Mouse (Mus musculus) right cerebral cortex, postnatal 36 days (tissue): ENCODE measurements around the gene Cdsn.

ENCODE experiments used
- DNase-seq, 2 experiments: peaks; one replicate each; pipeline ENCODE4 v3.0.0; 2022; ENCODE audit warnings: low spot score in 2 of 2, mixed read lengths in 1 of 2

Cdsn gene

DNA sequence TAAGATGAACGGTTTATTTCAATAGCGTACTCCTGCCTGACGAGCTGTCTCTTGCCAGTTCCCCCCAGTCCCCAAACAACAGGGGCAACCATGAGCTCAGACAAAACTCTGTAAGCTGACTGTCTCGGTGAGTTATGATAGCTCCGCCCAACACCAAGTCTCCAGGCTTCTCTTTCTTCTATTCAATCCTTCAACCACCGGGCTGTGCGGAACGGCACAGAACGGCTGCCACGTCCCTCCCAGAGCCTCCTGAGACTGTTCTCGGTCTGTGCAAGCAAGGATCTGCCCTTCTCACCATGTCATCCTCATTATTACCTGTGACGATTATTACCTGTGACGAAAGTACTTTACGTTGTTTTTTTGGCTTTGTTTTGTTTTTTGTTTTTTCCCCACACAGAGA lies 18.9 kb downstream of the Cdsn start:
- no peak for DNase-seq

DNA sequence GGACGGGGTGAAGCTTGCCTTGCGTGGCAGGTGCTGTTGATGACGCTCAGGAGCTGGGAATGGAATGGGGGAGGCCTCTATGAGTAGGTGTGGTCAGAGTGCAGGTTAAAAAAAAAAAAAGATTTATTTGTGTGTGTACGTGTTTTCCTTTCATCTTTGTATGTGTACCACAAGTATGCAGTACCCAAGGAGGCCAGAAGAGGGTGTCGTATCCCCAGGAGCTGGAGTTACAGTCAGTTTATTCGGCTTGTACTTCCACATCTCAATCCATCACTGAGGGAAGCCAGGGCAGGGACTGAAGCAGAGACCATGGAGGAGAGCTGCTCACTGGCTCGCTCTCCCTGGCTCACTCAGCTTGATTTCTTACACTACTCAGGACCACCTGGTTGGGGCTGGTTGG lies 19.5 kb downstream of the Cdsn start:
- DNase-seq: no peak

DNA sequence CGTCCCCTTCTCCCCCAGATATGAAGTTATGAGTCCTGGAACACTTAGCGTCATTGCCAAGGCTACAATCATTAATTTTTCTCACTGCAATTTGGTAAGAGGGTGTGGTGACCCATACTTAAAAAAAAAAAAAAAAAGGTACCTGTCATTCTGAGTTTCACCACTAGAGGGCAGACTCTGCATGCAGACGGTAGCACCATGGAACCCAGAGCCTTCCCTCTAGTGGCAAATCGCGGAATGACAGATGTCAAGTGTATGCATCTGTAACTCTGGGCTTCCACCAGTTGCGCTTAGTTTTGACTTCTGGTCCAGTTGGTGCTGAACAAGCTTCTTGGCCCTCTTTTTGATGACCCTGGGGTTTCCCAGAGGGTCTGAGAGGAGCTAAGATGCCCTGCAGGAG lies 26.3 kb downstream of the Cdsn start:
- DNase-seq: peak; percentile 52 to 66

DNA sequence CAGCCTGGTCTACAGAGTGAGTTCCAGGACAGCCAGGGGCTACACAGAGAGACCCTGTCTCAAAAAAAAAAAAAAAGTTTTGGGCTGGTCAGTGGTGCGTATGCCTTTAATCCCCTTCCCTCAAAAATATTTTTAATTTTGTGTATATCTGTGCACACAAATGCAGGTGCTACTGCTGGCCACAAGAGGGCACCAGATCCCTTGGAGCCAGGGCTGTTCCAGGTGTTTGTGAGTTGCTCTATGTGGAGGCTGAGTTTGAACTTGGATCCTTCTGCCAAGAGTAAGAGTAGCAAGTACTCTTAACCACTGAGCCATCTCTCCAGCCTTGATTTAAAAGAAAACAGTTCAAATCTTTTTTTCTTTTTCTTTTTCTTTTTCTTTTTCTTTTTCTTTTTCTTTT lies 31.0 kb downstream of the Cdsn start:
- DNase-seq: no peak

DNA sequence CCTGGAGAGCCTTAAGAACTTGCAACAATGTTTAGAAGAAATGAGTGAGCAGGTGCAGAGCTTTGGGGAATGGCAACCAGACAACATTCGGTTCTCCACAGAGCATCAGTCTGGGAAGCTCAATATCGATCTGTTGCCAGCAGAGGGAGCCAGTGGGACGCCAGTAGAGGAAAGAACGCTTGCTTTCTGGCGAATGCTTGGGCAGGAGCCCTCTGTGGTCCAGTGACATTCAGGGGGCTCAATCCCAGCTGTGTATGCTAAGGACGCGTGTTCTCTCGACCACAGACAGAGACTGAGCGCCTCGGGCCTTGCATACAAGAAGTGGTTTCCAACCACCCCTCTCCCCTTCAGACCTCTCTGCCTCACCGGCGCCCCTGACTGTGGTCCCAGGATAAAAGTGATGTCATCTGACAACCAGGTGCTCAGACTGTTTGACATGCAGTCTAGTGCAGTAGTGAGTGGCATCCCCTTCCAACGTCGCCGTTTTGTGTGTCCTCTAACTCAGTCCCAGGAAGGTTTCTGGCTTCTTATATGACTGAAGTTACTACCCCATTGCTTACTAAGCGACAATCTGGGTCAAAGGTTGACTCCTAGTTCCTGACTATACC lies 32.5 kb downstream of the Cdsn start:
- DNase-seq: peak; percentile 65 to 67

DNA sequence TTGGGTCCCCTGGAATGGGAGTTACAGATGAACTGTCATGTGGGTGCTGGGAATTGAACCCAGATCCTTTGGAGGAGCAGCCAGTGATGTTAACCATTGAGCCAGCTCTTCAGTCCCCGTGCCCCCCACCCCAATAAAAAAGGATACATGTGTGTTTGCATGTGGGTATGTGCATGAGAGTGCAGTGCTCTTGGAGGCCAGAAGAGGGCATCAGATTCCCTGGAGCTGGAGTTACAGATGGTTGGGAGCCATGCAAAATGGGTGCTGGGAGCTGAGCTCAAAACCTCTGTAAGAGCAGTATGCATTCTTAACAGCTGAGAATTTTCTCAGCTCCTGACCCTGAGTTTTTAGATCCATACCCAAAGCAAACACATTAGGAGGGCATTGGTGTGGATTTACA lies 35.4 kb downstream of the Cdsn start:
- DNase-seq: no peak

DNA sequence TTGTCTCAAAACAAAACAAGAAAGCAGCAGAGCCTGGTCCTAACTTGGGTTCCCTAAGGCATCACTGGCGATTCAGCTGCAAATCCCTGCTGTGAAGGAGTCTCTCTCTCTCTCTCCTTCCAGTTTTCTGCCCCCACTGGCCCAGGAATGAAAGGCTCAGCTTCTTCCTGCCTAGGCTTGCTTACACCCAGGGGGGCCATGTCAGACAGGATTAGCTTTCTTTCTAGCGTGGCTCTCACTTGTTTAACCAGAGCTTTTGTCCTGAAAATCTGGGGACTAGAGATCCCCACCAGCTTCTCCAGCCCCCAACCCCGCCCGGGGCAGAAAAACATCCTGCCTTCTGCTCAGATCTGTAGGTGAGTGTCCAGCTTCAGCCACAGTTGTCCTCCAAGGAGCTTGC lies 36.5 kb downstream of the Cdsn start:
- DNase-seq: no peak

DNA sequence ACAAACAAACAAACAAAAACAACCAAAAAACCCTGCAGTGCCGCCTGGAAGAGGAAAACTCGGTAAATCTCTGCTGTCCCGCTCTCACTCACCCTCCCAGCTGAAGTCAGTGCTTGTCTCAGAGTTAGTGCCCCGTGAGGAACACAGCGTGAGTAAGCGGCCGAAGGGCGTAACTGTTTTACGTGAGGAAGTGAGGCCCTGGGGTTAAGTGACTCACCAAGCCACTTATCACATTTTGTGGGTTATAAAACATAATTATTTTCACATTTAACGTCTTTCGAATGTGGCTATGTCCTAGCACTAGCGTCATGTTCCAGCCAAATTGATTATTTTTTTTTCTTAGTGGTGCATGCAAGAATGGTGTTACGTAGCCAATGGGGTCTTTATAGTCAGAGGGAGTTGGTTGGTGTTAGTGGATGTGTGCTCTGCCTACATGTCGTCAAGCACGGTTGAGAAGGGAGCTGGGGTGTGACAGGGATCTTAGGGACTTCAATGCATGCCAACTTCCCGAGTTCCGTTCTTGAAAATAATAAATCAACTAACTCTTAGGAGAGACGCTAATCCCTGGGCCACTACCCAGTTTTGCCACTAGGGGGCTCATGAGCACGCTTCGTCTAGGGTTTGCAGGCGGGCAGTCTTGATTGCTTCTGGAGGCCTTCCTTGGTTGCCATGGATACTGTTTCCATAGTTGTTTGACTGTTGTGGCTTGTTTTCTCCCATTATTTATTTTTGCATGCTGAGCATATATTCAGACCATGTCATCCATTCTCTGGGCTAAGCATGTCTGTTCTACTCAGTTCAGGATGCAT lies 38.7 kb downstream of the Cdsn start:
- DNase-seq: peak; percentile 57 to 64

DNA sequence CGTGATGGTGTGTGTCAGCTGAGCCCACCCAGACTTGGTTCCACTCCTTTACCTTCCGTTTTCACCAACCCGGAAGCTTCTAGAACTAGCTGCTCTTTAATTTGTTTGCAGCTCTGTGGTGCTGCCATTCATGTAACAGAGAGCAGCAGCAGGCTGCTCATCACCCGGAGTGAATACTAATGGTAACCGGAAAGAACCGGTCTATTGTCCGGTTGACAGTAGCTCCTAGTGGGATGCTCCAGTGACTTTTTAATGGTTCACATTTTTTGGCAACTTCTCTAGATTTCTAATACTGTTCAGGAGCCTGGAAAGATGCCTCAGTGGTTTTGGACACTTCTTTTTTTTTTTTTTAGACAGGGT lies 39.3 kb downstream of the Cdsn start:
- DNase-seq: no peak

DNA sequence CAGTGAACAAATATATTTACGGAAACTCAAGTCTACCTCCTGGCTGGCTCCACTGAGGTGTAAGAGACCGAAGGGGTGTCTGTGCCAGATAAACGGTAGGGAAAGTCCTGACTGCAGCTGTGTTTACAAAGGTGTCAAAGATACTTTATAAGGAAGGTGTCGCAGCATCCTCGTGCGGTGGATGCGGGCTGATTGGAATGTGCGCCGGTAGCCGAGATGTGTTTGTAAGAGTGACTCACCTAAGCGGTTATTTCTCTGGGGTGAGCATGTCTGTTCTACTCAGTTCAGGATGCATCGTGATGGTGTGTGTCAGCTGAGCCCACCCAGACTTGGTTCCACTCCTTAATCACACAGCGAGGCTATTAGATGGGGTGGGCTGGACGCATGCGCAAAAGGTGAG lies 39.8 kb downstream of the Cdsn start:
- DNase-seq: no peak

DNA sequence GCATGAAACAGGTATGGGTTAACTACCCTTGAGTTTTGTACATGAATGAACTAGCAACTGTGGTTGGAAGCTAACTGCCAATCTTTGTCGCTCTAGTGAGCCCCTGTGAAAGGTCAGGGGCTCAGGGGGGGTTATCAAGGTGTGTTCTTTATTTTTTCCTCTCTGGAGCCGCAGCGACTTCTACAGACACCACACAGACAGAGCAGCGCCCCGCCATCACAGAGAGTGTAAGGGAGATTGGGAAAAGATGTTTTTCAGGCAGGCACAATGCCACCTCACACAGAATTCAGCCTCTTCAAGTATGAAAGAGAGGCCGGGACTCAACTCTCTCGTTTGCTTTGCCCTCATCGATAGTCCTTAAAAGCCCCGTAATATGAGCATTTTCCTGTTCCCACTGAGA lies 40.2 kb downstream of the Cdsn start:
- no peak for DNase-seq

DNA sequence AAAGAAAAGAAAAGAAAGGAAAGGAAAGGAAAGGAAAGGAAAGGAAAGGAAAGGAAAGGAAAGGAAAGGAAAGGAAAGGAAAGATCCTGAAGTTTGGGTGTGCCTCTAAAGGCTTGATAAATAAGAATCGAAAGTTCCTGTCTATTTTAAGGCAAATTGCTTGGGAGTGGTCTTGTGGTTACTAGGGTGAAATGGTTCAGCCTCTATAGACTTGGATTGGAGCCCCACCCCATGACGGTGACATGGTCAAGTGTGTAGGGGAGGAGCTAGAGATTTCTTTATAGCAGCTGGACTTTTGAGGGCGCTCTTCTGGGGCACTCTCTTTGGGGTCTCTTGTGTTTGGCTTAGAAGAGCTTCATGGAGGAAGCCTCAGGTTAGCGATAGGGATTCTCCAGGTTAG lies 41.9 kb downstream of the Cdsn start:
- DNase-seq: no peak

DNA sequence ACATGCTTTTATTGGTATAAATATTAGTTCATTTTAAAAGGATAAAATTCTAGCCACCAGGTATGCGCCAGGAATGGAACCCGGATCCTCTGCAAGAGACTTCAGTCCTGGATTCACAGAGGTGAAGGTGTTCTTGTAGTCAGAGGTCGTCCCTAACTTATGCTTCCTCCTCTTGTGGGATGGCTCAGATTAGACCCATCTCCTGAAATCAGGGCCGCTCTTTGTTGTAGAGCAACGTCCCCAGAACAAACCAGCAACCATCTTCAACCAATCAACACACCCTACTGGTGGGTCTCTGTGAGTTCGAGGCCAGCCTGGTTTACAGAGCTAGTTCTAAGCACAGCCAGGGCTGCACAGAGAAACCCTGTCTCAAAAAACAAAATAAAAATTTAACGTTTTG lies 42.5 kb downstream of the Cdsn start:
- DNase-seq: no peak

DNA sequence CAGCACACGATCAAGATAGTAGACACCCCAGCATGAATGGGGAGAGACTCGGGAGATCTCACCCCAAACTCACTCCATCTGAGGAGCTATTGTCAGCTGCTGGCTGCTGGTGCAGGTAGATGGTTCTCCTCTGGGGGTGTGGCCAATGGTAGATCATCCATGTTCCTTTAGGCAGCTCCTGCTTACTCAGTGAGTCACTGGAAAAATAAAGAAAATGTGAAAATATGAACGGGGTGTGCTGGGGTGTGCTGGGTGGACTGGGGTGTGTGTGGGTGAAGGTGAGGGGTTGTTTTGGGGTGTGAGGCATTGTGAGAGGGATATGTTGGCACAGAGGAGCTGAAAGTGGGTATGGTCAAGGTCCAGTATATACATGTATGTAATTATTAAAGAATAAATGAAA lies 45.5 kb downstream of the Cdsn start:
- DNase-seq: no peak

DNA sequence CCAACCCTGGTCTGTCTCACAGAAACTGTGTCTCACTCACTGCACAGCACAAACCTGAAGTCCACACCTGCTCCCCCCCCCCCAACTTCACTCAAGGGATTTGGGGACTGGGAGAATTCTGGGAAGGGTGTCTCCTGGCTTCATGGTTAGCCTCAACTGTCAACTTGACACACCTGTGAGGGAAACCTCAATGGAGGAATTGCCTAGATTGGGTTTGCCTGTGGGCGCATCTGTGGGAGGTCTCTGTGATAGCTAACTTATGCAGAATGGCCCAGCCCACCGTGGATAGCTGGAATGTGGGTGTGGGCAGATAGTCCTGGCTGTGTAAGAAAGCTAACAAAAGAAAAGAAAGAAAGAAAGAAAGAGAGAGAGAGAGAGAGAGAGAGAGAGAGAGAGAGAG lies 49.3 kb downstream of the Cdsn start, which contains the start of gene Sfta2:
Sfta2 (plus strand) TSS at position 301 of the 400 bp plus-strand sequence.
- DNase-seq: no peak

DNA sequence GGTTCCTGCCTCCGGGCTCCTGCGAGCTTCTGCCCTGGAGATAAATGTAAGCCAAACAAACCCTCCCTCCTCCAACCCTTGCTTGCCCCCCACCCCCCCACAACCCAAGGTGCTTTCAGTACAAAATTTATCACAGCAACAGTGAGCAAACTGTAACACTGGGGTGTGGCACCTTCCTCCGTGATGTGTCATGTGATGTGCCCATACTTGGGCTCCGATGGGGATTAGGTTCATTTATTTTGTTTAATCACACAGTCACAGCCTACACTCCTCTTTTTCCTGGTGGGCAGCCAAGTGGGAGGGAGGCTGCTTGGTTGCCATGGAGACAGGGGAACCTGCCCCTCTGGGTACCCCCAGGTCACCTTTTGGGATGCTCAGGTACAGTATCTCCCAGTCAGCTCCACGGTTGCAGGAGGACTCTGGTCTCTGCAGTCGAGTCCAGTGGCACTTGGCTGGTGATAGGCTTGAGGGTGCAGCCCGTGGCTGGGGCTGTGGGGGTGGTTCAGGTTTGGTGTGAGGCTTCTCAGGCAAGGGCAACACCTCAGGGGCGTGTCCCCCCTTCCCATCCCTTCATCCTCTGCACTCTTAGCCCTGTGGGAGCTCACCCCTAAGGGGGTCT lies 49.9 kb downstream of the Cdsn start:
- DNase-seq: no peak
